Mouse (Mus musculus) myocyte (in vitro differentiated cells): ENCODE data around the gene F12.

Experiments
- MAX ChIP-seq: IDR thresholded peaks from one replicate; pipeline ENCODE4 v1.6.1; 2011; ENCODE audit warnings: low read depth, mild to moderate bottlenecking, control low read depth
- TCF12 ChIP-seq: IDR thresholded peaks from one replicate; pipeline ENCODE4 v1.6.1; 2011; ENCODE audit warnings: mild to moderate bottlenecking, control low read depth; ENCODE audit not compliant: poor library complexity, insufficient read depth, severe bottlenecking

DNA sequence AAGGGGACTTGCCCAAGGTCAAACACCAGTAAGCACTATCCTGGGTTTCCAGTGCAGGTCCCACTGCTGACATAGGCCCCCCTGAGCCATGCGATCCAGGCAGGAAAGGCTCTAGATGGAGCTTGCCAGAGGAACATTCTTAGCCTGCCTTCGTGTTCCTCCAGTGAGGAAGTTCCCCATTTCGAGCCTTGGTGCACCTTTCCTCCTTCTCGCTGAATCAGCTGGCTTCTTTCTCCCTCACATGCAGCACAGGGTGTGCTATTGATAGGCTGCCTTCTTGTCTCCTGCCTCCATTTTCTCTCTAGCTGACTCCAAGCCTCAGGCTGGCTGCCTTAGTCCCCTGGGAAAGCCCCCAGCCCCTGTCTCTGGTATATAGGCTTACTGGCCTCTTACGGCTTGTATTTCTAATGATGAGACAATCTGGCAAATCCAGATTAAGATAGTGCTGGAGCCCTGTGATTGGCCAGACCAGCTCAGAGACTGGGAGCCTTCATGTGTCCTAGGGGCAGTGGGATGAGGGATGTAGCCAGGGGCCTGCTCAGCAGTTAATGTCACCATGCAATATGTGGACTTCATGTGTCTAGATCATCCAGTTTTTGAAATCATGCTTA, 39.3 kb upstream of the F12 start:
- TF ChIP-seq TCF12 (no peak), MAX (no peak)
